Mouse (Mus musculus) neural tube, embryonic 12.5 days (tissue): Measurements from ENCODE around the gene Gpr162. TPM values are rescaled to one million over a fixed set of nuclear protein-coding genes. Genes with fewer than 3 reads are reported as not detected.

ENCODE experiments used
- ATAC-seq: fragments of 200-750 bp; cut with Nextera tagmentation; 2 replicates; pipeline ENCODE4 v1.8.0; 2017; ENCODE audit warnings: low read depth, mild to moderate bottlenecking, moderate TSS enrichment, moderate library complexity; ENCODE audit not compliant: low FRiP score
- H3K27ac ChIP-seq: fragments of 300-500 bp; sonication (generic); 2 replicates; pipeline ENCODE4 v1.5.1; 2016
- H3K27me3 ChIP-seq: fragments of 300-500 bp; sonication (generic); replicated peaks from 2 replicates; pipeline ENCODE4 v1.6.1; 2016; ENCODE audit warnings: mild to moderate bottlenecking
- H3K36me3 ChIP-seq: fragments of 300-500 bp; sonication (generic); 2 replicates; pipeline ENCODE4 v1.6.1; 2016; ENCODE audit warnings: mild to moderate bottlenecking
- H3K4me1 ChIP-seq: fragments of 300-500 bp; sonication (generic); 2 replicates; pipeline ENCODE4 v1.6.1; 2016
- H3K4me2 ChIP-seq: fragments of 300-500 bp; sonication (generic); replicated peaks from 2 replicates; pipeline ENCODE4 v1.6.1; 2016; ENCODE audit warnings: mild to moderate bottlenecking
- H3K4me3 ChIP-seq: fragments of 300-500 bp; sonication (generic); 2 replicates; pipeline ENCODE4 v1.5.1; 2016
- H3K9ac ChIP-seq: fragments of 300-500 bp; sonication (generic); 2 replicates; pipeline ENCODE4 v1.6.1; 2016; ENCODE audit warnings: mild to moderate bottlenecking
- H3K9me3 ChIP-seq: fragments of 300-500 bp; sonication (generic); 2 replicates; pipeline ENCODE4 v1.6.1; 2016; ENCODE audit warnings: mild to moderate bottlenecking
- WGBS: fragments of 180-500 bp; shearing (Covaris S2); methylation state at CpG from one replicate; pipeline ENCODE4 v1.1.7; 2016; 5-methylcytosine and 5-hydroxymethylcytosine counted together
- polyA plus RNA-seq: library from polyadenylated mRNA; unstranded; fragments of >200 nt; fragmentation: Nextera tagmentation; extraction: Ambion mirVana; gene quantifications from 2 replicates; pipeline ENCODE4 v1.2.1, GENCODE M21; 2016

Gpr162 gene
- 14.7 and 16.3 TPM in 2 replicates for polyA plus RNA-seq

DNA sequence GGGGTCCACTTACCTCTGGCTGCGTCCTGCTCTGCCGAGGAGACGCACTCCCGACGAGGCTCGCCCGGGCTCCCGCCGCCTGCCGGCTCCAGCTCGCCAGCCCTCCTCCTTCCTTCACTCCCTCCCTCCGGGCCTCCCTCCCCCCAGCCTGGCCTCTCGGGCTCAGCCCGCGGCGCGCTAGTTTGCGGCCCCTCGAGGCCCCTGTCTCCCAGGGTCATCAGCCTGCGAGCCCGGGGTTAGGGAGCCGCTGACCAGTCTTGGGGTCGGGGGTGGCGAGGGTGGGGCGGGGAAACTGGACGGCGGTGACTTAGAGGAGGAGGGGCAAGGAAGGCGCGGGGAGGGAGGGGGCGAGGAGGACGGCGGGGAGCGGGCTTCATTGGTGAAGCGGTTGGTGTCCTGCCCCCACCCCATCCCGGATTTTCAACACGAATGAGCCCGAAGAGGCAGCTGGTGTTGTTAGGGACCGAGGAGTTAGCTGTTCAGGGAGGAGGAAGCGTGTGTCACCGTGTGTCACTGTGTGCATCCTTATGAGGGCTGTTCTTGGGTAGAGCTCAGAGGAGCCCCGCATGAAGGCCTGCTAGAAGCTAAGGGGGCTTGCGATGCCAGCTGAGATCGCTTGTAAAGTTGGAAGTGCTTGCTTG is at the start of gene Gpr162:
Gene Gpr162, minus strand, starts transcription at position 326 of the 641 bp plus-strand sequence.
- H3K27me3 ChIP-seq: no peaks in the 10 kb centered on the region
- H3K27ac ChIP-seq: peak within 1 kb of the TSS; percentile 81
- no peaks in the 10 kb centered on the region for H3K36me3 ChIP-seq
- H3K9me3 ChIP-seq: no peaks in the 10 kb centered on the region
- H3K9ac ChIP-seq: peak within 1 kb of the TSS; percentile 82
- H3K4me2 ChIP-seq: peak within 1 kb of the TSS; percentile 88
- peak within 1 kb of the TSS; percentile 58 for H3K4me3 ChIP-seq
- WGBS: under 1% methylated on average over 43 of the region's 43 CpGs
- H3K4me1 ChIP-seq: peaks cover 60% of the 10 kb centered on the region
- ATAC-seq: peak; percentile 67

DNA sequence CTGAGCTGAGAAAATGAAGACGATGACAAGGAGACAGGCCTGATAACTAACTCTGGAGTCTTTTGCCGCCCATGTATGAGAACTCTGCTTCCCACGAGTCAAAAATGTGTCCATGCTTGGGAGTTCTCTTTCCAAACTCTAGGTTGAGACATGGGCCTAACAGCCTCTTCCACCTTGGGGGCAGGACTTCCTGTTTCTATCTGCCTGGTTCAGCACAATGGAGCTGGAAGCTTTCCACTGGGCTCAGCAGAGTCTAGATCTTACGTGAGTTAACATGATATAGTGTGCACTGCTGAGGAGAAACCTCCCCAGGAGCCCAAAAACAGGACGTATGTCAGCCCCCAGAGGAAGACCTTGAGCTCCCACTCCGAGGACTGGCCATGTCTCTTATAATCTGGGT is 49.4 kb upstream of the Gpr162 start:
- peaks cover 47% of the 10 kb centered on the region for H3K4me1 ChIP-seq
- WGBS: 79% methylated on average over 6 of the region's 6 CpGs
- H3K36me3 ChIP-seq: peaks cover 24% of the 10 kb centered on the region
- H3K4me3 ChIP-seq: no peak overlapping the region
- H3K9me3 ChIP-seq: no peaks in the 10 kb centered on the region
- 0 out of 2 replicates have a peak overlapping the region, but pooled peaks have one; percentile 37 for H3K27ac ChIP-seq
- ATAC-seq: no peak
- peak overlapping the region; percentile 96; the same call in 1 of the 2 replicates for H3K4me2 ChIP-seq
- peaks cover 15% of the 10 kb centered on the region for H3K27me3 ChIP-seq
- H3K9ac ChIP-seq: no peak overlapping the region

DNA sequence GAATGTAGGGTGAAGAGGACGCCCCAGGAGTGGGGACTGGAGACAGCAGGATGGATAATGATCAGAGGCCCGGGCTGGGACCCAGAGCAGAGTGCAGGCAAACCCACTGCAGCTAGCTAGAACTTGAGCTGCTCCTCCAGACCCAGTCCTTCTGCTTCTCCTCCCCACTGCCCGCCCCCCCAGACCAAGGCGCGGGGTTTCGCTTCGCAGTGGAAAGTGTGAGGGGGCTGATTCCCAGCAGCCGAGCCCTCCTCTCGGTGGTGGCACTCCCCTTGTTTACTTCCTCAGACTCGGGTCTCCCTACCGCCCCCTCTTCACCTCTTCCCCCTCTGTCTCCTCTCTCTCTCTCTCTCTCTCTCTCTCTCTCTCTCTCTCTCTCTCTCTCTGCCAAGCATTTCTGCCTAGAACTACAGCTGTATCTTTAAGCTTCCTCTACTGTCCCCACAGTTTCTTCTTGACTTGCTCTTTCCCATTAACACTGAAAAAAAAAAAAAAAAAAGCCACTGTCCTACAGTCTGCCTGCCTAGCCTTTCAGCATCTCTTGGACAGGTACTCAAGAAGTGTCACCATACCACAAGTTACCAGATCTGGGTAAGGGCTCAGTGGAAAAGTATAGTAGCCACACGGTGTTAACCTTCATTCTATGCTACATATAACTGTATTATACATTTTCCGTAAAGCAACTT is 47.9 kb upstream of the Gpr162 start, which contains the start of gene Lag3:
Gene Lag3, minus strand, starts transcription at position 173 of the 686 bp plus-strand sequence.
- 19% methylated on average over 13 of the region's 13 CpGs for WGBS
- ATAC-seq: no peak
- Histone ChIP-seq H3K4me3 (no peak within 1 kb of the TSS), H3K36me3 (peaks cover 24% of the 10 kb centered on the region), H3K27ac (no peak within 1 kb of the TSS), H3K27me3 (peaks cover 16% of the 10 kb centered on the region), H3K4me1 (peaks cover 45% of the 10 kb centered on the region), H3K9me3 (no peaks in the 10 kb centered on the region), H3K9ac (no peak within 1 kb of the TSS), H3K4me2 (0 out of 2 replicates have a peak within 1 kb of the TSS, but pooled peaks have one; percentile 14)

GRCm38 (mm10) chr6:124910032-124910431 is 46.2 kb upstream of the Gpr162 start:
- Histone ChIP-seq H3K27me3 (peaks cover 16% of the 10 kb centered on the region), H3K36me3 (peaks cover 24% of the 10 kb centered on the region), H3K4me3 (peak overlapping the region; percentile 11), H3K4me2 (peak overlapping the region; percentile 49), H3K4me1 (peaks cover 38% of the 10 kb centered on the region), H3K9me3 (no peaks in the 10 kb centered on the region), H3K9ac (peak overlapping the region; percentile 41), H3K27ac (no peak overlapping the region)
- WGBS: 3% methylated on average over 32 of the region's 32 CpGs
- no peak; the same call in 1 of the 2 replicates for ATAC-seq

- WGBS: 84% methylated on average over 1 of the region's 1 CpGs
- H3K4me2 ChIP-seq: no peak overlapping the region
- H3K9me3 ChIP-seq: no peaks in the 10 kb centered on the region
- ATAC-seq: no peak
- H3K36me3 ChIP-seq: peaks cover 1% of the 10 kb centered on the region; the same call in 1 of the 2 replicates
- no peak overlapping the region for H3K9ac ChIP-seq
- H3K27ac ChIP-seq: no peak overlapping the region; the same call in 1 of the 2 replicates
- no peak overlapping the region for H3K4me3 ChIP-seq
- peaks cover 27% of the 10 kb centered on the region for H3K4me1 ChIP-seq
- peaks cover 16% of the 10 kb centered on the region for H3K27me3 ChIP-seq
These were observed 44.0 kb upstream of the Gpr162 start for GRCm38 (mm10) chr6:124907767-124908166.

DNA sequence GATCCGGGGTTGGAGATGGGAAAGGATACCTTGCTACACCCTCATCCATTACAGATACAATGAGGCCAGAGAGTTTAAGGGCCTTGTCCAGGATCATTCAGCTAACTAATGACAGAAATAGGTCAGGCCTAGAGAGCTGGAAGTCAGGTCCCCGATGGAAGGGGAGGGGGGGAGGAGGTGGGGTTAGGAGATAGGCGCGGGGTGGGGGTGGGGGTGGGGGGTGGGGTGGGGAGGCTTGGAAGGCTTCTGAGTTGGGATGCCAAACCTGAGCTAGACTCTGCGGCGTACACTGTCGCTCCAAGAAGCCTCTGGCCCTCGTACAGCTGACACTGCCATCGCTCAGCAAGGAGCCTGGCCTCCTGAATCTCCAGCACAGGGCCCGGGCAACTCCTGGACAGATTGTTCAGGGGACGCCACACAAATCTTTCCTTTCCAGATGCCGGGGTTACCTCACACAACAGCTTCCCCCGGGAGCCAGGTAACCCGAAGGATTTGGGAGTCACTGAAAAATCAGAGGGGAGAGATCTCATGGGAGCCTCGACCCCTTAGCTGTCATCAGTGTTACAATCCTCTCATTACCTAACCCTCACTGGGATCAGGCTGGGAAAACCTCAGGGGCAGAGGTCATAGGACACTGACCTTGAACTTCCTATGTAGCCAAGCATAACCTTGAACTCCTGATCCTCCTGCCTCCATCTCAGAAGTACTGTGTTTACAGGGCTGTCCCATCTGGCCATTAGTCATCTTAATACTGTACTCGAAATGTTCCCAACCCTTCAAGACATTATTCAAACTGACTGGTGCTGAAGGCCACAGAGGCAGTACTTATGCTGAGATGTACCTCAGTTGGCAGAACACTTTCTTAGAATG is 41.4 kb upstream of the Gpr162 start:
- Histone ChIP-seq H3K9ac (peak overlapping the region; percentile 67), H3K36me3 (no peaks in the 10 kb centered on the region), H3K27me3 (peaks cover 13% of the 10 kb centered on the region), H3K4me2 (peak overlapping the region; percentile 68), H3K4me3 (peak overlapping the region; percentile 38; the same call in 1 of the 2 replicates), H3K4me1 (peaks cover 20% of the 10 kb centered on the region), H3K9me3 (no peaks in the 10 kb centered on the region), H3K27ac (peak overlapping the region; percentile 98)
- 35% methylated on average over 14 of the region's 16 CpGs for WGBS
- peak; percentile 4; the same call in 1 of the 2 replicates for ATAC-seq

- ATAC-seq: peak; percentile 80
- Histone ChIP-seq H3K4me1 (peaks cover 12% of the 10 kb centered on the region), H3K4me2 (peak overlapping the region; percentile 68), H3K27ac (peak overlapping the region; percentile 98), H3K27me3 (peaks cover 6% of the 10 kb centered on the region; the same call in 1 of the 2 replicates), H3K36me3 (no peaks in the 10 kb centered on the region), H3K4me3 (peak overlapping the region; percentile 38), H3K9me3 (no peaks in the 10 kb centered on the region), H3K9ac (peak overlapping the region; percentile 67)
- WGBS: 8% methylated on average over 24 of the region's 24 CpGs
These were observed 40.6 kb upstream of the Gpr162 start for GRCm38 (mm10) chr6:124904161-124904981.

DNA sequence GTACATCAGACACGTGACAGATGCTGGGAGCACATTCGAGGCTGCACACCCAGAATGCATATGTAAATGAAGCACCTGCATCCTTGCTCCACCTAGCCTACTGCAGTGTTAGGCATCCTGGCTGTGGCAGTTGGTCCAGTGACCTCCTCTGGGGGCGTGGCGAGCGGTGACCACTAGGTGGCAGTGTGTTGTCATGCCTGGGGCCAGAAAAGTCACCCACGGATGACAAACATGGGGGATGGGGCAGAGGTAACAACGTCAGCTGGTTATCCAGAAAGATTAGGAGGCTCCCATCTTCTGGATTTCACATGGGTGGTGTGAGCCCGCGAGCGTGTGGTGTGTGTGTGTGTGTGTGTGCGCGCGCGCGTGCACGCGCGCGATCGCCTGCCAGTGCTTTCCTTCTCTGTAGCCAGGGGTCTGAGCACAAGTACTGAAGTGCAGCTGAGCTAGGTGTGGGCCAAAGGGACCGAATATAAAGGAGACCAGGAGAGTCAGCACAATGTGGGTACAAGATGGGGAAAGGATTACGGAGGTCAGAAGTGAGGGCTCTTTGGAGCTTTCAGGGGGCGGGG is 39.9 kb upstream of the Gpr162 start:
- H3K27me3 ChIP-seq: peaks cover 5% of the 10 kb centered on the region; the same call in 1 of the 2 replicates
- no peaks in the 10 kb centered on the region for H3K36me3 ChIP-seq
- H3K9ac ChIP-seq: peak overlapping the region; percentile 67
- no peaks in the 10 kb centered on the region for H3K9me3 ChIP-seq
- peak overlapping the region; percentile 68 for H3K4me2 ChIP-seq
- peak overlapping the region; percentile 98 for H3K27ac ChIP-seq
- under 1% methylated on average over 23 of the region's 23 CpGs for WGBS
- peak; percentile 88 for ATAC-seq
- H3K4me1 ChIP-seq: peaks cover 12% of the 10 kb centered on the region
- H3K4me3 ChIP-seq: peak overlapping the region; percentile 38

- no peaks in the 10 kb centered on the region for H3K27me3 ChIP-seq
- H3K4me2 ChIP-seq: no peak overlapping the region
- H3K27ac ChIP-seq: no peak overlapping the region
- no peaks in the 10 kb centered on the region for H3K9me3 ChIP-seq
- no peak overlapping the region for H3K9ac ChIP-seq
- H3K36me3 ChIP-seq: no peaks in the 10 kb centered on the region
- no peak overlapping the region for H3K4me3 ChIP-seq
- H3K4me1 ChIP-seq: peaks cover 12% of the 10 kb centered on the region
- no peak for ATAC-seq
These were observed 38.1 kb upstream of the Gpr162 start for GRCm38 (mm10) chr6:124901851-124902250.

DNA sequence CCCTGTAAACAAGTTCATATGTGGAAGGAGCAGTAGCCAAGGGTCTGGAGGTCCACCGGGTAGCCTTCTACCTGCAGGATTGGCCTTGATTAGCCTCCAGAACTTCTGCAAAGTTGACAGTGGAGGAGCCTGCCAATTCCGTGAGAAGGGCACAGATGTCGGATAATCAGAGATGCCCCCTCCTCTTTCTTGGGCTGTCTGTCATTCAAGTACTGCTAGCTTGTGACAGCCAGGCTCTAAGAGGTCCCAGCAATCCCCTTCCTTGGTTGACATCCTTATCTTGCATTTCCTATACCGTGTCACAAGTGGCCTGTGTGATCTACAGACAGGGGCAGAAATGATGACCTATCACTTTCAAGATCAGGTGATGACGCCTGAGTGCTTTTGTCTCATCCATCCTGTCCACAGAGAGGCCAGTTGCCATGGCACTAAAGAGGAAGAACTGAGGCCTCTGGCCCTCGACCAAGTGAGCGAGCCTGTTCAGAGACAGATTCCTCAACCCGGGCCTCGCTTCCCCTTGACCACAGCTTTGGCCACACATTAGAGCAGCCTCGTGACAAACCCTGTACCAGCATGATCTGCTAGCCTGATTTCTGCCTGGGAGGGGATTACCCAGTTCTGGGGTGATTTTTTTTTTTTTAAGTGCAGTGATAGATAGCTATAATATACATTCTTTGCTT is 37.2 kb upstream of the Gpr162 start:
- no peak overlapping the region for H3K9ac ChIP-seq
- H3K4me1 ChIP-seq: peaks cover 12% of the 10 kb centered on the region
- no peak overlapping the region for H3K4me3 ChIP-seq
- H3K27me3 ChIP-seq: no peaks in the 10 kb centered on the region
- no peak overlapping the region for H3K4me2 ChIP-seq
- H3K27ac ChIP-seq: no peak overlapping the region
- WGBS: 67% methylated on average over 10 of the region's 10 CpGs
- H3K36me3 ChIP-seq: no peaks in the 10 kb centered on the region
- ATAC-seq: no peak
- no peaks in the 10 kb centered on the region for H3K9me3 ChIP-seq
